Mouse (Mus musculus): Measurements from ENCODE around the gene Mobp. TPM values are rescaled to one million over a fixed set of nuclear protein-coding genes. Genes with fewer than 3 reads are reported as not detected.

Mobp gene
- polyA plus RNA-seq, 1 experiment from 2014 or later: not detected

DNA sequence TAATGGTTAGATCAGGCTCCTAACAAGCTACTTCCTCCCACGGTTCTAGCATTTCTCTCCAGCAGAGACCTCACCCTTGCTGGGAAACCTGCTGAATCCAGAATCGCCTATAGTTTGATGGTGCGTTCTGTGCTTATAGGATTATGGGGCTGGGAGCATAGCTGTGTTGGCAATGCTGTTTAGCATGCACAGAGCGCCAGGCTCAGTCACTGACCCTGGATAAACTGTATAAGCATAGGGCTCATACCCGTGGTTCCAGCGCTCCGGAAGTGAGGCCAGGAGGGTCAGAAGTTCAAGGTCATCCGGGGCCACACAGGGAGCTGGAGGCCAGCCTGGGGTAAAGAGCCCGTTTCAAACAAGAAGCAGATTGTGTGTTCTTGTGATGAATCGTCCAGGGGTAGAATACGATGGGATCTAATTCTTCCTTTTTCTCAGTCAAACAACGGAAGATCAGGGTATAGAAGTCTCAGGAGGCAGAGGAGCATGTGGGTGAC, 2.4 kb downstream of the Mobp start:
- H3K4me1 ChIP-seq: no peaks in the 10 kb centered on the region
- H3K27me3 ChIP-seq (ENCODE audit: low read depth, poor library complexity, severe bottlenecking): no peaks in the 10 kb centered on the region
- H3K9me3 ChIP-seq (replicated peaks): no peaks in the 10 kb centered on the region
- H3K27ac ChIP-seq: no peak overlapping the region
- 86% methylated on average over 12 of the region's 12 CpGs for WGBS
- no peaks in the 10 kb centered on the region for H3K36me3 ChIP-seq
- H3K4me3 ChIP-seq: no peak overlapping the region
- DNase-seq (ENCODE audit: low spot score): no peak

DNA sequence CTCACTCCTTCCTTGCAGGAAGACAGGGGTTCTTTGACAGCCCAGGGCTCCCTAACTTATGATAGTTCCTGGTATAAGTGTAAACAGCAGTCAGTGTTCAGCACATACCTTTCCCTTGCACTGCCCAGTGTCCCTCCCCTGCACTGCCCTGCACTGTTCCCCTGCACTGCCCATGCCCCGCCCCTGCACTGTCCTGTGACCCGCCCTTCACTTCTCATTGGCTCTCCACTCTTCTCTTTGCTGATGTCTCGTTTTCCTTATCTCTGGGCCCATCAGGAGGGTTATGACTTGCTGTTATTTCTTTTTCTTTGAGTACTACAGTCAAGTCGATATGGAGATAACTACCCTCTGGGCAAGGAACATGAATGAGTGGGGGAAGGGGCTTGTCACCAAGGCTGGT, 8.5 kb downstream of the Mobp start:
- no peak for DNase-seq (ENCODE audit: low spot score)
- Histone ChIP-seq H3K27me3 (ENCODE audit: low read depth, poor library complexity, severe bottlenecking) (no peaks in the 10 kb centered on the region), H3K27ac (no peak overlapping the region), H3K4me1 (peaks cover 4% of the 10 kb centered on the region; the same call in 1 of the 2 replicates), H3K9me3 (replicated peaks) (no peaks in the 10 kb centered on the region), H3K4me3 (no peak overlapping the region), H3K36me3 (no peaks in the 10 kb centered on the region)
- WGBS: 55% methylated on average over 4 of the region's 4 CpGs

DNA sequence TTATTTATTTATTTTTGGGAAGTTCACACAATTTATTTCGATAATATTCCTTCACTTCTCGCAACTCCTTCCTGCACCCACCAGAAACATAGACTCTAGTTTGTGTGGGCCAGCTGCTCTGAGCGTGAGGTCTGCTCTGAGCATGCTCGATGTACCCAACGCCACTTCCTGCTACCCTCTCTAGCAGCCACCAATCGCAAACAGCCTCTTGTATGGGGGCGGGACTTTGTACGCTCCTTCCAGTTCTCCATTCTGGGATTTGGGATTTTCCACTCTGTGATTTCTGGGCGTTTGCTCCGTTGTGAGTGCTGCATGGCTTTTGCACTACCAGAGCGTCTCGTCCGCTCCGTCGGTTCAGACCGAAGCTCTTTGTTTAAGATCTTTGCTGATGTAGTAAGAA, 14.4 kb downstream of the Mobp start:
- Histone ChIP-seq H3K27me3 (ENCODE audit: low read depth, poor library complexity, severe bottlenecking) (peaks cover 10% of the 10 kb centered on the region; the same call in 1 of the 2 replicates), H3K4me3 (no peak overlapping the region), H3K4me1 (0 out of 2 replicates have a peak, but pooled peaks cover 5% of the 10 kb centered on the region), H3K9me3 (replicated peaks) (no peaks in the 10 kb centered on the region), H3K36me3 (no peaks in the 10 kb centered on the region), H3K27ac (no peak overlapping the region)
- WGBS: 90% methylated on average over 16 of the region's 16 CpGs
- no peak for DNase-seq (ENCODE audit: low spot score)

DNA sequence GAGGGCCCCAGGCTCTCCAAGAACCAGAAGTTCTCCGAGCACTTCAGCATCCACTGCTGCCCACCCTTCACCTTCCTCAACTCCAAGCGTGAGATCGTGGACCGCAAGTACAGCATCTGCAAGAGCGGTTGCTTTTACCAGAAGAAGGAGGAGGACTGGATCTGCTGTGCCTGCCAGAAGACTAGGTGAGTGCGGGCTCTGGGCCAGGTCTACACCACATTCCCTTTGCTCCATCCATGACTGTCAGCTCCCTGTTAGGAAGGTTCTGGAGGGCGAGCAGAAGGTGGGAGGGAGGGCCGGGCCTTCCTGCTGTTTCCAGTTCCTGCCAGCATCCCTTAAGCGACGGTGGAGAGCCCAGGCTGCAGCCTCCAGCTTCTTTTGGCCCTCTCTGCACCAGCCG, 18.3 kb downstream of the Mobp start:
- no peak overlapping the region; the same call in 1 of the 2 replicates for H3K27ac ChIP-seq
- peaks cover 2% of the 10 kb centered on the region; the same call in 1 of the 2 replicates for H3K9me3 ChIP-seq (replicated peaks)
- H3K4me3 ChIP-seq: no peak overlapping the region
- H3K36me3 ChIP-seq: no peaks in the 10 kb centered on the region
- H3K27me3 ChIP-seq (ENCODE audit: low read depth, poor library complexity, severe bottlenecking): peaks cover 10% of the 10 kb centered on the region; the same call in 1 of the 2 replicates
- 70% methylated on average over 11 of the region's 11 CpGs for WGBS
- no peak for DNase-seq (ENCODE audit: low spot score)
- 0 out of 2 replicates have a peak, but pooled peaks cover 5% of the 10 kb centered on the region for H3K4me1 ChIP-seq

DNA sequence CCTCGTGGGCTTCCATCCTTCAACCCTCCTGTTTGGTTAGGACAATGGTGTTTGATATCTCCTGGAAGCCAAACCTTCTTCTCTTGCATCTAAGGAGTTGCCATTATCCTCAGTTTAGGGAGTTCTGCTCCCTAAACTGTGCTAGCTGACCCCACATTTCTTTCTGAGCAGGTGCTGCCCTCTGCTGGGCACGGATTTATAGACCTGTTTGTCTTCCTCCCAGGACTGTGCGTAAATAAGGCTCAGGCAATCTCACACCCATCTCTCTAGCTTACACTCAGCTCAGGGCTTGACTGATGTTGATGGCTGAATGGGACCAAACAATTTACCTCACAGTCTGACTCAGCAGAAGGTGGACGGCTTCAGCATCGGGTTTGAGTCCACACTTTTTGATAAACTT, 21.8 kb downstream of the Mobp start:
- WGBS: 45% methylated on average over 5 of the region's 5 CpGs
- Histone ChIP-seq H3K9me3 (replicated peaks) (peaks cover 2% of the 10 kb centered on the region; the same call in 1 of the 2 replicates), H3K27ac (no peak overlapping the region), H3K4me1 (0 out of 2 replicates have a peak, but pooled peaks cover 5% of the 10 kb centered on the region), H3K27me3 (ENCODE audit: low read depth, poor library complexity, severe bottlenecking) (peaks cover 10% of the 10 kb centered on the region; the same call in 1 of the 2 replicates), H3K4me3 (no peak overlapping the region), H3K36me3 (no peaks in the 10 kb centered on the region)
- peak; percentile 55 for DNase-seq (ENCODE audit: low spot score)

DNA sequence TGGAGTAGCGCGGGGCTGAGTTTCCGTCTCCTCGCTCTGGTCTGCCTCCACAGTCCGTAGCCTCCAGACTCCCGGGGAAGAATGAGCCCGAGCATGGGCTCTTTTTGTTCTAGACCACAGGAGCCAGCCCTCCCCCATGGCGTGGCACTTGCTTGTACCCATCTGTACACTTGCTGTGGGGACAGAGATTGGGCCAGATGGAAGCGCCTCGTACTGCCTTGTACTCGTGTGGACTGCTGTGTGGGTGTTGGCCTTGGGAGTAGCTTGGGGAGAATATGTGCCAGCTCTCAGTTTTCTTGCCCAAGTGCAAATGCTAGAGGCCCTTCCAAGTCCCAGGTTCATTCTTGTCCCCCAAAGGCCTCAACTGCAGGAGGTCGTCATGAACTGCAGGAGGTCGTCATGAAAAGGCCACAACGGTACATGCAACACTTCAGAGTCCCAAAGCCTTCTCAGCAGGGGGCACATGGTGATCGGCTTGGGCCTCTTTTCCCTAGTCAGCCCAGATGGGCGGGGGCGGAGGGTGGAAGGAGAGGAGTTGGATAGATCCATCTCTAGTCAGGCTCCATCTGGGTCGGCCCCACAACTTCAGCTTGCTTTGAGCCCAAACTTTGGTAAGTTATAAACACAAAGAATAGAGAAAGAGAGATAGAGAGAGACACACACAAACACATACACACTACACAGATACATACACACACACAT, 25.1 kb downstream of the Mobp start:
- WGBS: 90% methylated on average over 18 of the region's 18 CpGs

DNA sequence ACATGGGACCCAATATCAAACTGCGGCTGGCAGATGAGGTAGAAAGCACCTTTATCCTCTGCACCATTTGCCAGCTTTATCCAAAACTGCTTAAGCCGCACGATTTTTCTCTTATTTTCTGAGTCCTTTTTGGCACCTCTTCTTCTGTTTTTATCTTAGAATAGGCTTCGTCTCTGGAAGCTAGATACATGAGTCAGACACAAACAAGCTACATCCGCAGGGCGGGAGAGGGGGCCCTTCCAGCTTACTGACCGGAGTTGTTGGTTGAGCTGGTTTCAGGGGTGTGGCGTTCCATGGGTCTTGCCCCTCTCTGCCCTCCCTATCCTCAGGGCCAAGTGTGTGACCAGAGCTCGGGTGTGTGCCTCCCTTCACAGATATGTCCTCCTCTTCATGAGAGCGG, 29.3 kb downstream of the Mobp start:
- DNase-seq (ENCODE audit: low spot score): no peak
- Histone ChIP-seq H3K27ac (no peak overlapping the region), H3K36me3 (no peaks in the 10 kb centered on the region), H3K9me3 (replicated peaks) (no peaks in the 10 kb centered on the region), H3K27me3 (ENCODE audit: low read depth, poor library complexity, severe bottlenecking) (no peaks in the 10 kb centered on the region), H3K4me1 (no peaks in the 10 kb centered on the region), H3K4me3 (no peak overlapping the region)
- WGBS: 87% methylated on average over 10 of the region's 10 CpGs

More for the DNA sequence above, 25.1 kb downstream of the Mobp start:
- Histone ChIP-seq H3K4me1 (no peaks in the 10 kb centered on the region), H3K36me3 (no peaks in the 10 kb centered on the region), H3K4me3 (no peak overlapping the region), H3K9me3 (replicated peaks) (peaks cover 2% of the 10 kb centered on the region; the same call in 1 of the 2 replicates), H3K27me3 (ENCODE audit: low read depth, poor library complexity, severe bottlenecking) (no peaks in the 10 kb centered on the region), H3K27ac (no peak overlapping the region)
- no peak for DNase-seq (ENCODE audit: low spot score)

DNA sequence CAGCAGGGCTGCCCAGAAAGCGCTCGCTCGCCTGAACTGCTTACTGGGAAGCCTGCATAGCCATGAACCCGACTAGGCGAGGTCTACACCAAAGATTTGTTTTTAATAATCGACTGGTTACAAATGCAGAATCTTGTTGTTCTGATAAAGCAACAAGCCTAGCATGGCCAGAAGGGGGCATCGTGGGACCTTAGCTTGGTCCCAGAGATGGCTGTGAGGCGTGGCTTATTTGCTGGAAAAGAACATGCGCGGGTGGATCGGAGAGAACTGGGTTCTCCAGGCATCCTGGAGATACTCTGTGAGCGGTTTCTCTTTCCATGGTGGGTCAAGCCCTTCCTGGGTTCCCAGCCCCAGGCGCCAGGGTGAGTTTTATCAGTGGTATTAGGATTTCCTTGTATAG, 35.0 kb downstream of the Mobp start:
- Histone ChIP-seq H3K9me3 (replicated peaks) (no peaks in the 10 kb centered on the region), H3K4me1 (no peaks in the 10 kb centered on the region), H3K27me3 (ENCODE audit: low read depth, poor library complexity, severe bottlenecking) (no peaks in the 10 kb centered on the region), H3K27ac (no peak overlapping the region), H3K4me3 (no peak overlapping the region), H3K36me3 (no peaks in the 10 kb centered on the region)
- 35% methylated on average over 13 of the region's 13 CpGs for WGBS
- no peak for DNase-seq (ENCODE audit: low spot score)

DNA sequence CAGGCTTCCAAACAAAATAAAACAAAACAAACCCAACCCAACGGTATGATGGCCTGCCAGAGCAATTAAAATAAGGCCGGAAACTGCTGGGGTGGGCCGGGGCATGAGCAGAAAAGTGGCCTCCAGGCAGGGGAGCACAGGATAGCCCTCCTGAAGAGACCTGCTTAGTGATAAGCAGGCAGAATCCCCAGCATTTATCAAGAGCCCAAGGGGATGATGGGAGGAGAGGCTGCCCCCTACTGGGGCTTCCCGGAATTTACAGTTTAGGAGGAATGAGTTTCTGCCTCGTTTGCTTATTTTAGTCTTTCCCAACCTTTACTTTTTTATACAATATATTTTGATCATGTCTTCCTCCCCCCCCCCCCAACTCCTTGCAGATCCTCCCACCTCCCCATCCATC, 37.3 kb downstream of the Mobp start:
- no peak for DNase-seq (ENCODE audit: low spot score)
- no peak overlapping the region for H3K4me3 ChIP-seq
- peaks cover 6% of the 10 kb centered on the region; the same call in 1 of the 2 replicates for H3K4me1 ChIP-seq
- H3K27ac ChIP-seq: no peak overlapping the region
- no peaks in the 10 kb centered on the region for H3K36me3 ChIP-seq
- peaks cover 9% of the 10 kb centered on the region; the same call in 1 of the 2 replicates for H3K27me3 ChIP-seq (ENCODE audit: low read depth, poor library complexity, severe bottlenecking)
- no peaks in the 10 kb centered on the region for H3K9me3 ChIP-seq (replicated peaks)
- WGBS: 79% methylated on average over 5 of the region's 5 CpGs

DNA sequence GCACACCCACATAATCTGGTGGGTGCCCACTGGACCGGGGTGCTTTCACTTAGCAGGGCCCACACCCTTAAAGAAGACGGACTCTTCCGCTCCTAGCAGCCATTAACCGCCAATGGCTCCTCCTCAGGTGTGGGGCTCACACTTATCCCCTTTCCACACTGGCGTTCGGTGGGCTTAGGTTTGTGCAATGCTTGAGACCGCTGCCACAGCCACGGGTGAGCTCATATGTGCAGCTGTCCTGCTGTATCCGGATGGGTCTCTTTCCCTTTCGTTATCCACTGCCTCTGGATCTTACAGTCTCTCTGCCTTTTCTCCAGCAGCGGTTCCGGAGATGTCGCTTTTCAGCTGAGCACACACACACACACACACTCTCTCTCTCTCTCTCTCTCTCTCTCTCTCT, 41.4 kb downstream of the Mobp start:
- WGBS: 57% methylated on average over 13 of the region's 13 CpGs
- no peak for DNase-seq (ENCODE audit: low spot score)
- Histone ChIP-seq H3K9me3 (replicated peaks) (no peaks in the 10 kb centered on the region), H3K27me3 (ENCODE audit: low read depth, poor library complexity, severe bottlenecking) (peaks cover 9% of the 10 kb centered on the region; the same call in 1 of the 2 replicates), H3K36me3 (no peaks in the 10 kb centered on the region), H3K4me3 (peak overlapping the region; percentile 44), H3K27ac (no peak overlapping the region), H3K4me1 (peaks cover 6% of the 10 kb centered on the region; the same call in 1 of the 2 replicates)

DNA sequence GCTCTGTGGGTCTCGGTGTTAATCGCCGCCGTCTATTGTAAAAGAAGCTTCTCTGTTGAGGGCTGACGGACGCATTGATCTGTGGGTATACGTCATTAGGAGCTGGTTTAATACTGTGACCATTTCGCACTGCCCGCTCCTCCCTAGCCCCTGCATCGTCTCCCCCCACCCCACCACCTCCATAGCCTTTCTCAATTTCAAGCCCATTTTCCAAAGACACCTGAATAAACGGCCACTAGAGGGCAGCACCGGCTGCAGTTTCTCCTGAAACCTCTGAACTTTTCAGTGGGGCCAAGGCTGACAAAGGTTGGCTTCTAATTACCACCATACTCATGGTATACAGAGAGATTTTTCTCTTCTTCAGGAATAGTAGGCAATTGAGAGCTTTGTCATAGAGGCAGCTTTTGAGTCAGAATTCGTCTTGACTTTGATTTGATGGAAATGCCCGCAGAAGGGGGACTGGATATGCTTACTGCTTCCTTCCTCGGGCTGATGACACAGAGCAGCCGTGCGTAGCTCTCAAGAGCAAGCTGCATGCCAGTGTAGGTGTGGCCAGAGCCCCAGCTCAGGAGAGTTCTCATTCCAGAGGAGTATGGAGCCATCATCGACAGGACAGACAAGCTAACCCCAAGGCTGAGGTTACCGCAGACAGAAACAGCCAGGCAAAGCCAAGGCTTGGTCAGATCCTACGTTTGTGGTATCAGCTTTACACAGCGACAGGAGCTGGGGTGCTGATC, 42.0 kb downstream of the Mobp start:
- Histone ChIP-seq H3K36me3 (no peaks in the 10 kb centered on the region), H3K4me1 (peaks cover 6% of the 10 kb centered on the region; the same call in 1 of the 2 replicates), H3K27ac (no peak overlapping the region), H3K9me3 (replicated peaks) (no peaks in the 10 kb centered on the region), H3K4me3 (peak overlapping the region; percentile 44), H3K27me3 (ENCODE audit: low read depth, poor library complexity, severe bottlenecking) (peaks cover 9% of the 10 kb centered on the region; the same call in 1 of the 2 replicates)
- 30% methylated on average over 21 of the region's 21 CpGs for WGBS
- DNase-seq (ENCODE audit: low spot score): peak; percentile 92

DNA sequence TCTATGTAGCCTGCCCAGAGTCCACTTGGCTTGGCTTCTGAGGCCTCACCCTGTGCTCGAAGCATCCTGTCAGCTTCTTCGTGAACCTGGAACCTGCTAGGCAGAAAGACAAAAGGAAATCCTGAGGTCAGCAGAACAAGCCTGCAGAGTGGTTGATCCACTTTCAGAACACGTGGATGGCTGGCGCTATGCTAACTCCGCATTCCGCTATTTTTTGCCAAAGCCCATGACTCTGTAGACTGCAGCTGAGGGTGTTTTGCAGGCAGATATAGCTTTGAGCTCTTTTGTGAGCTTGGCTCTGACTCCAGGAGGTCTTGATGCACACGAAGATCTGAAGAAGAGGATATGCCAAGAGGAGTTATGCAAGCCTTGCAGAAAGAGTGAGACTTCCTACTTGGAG, 43.2 kb downstream of the Mobp start:
- Histone ChIP-seq H3K4me3 (no peak overlapping the region), H3K27me3 (ENCODE audit: low read depth, poor library complexity, severe bottlenecking) (peaks cover 9% of the 10 kb centered on the region; the same call in 1 of the 2 replicates), H3K36me3 (no peaks in the 10 kb centered on the region), H3K27ac (no peak overlapping the region), H3K4me1 (peaks cover 6% of the 10 kb centered on the region; the same call in 1 of the 2 replicates), H3K9me3 (replicated peaks) (no peaks in the 10 kb centered on the region)
- WGBS: 81% methylated on average over 7 of the region's 7 CpGs
- no peak for DNase-seq (ENCODE audit: low spot score)

DNA sequence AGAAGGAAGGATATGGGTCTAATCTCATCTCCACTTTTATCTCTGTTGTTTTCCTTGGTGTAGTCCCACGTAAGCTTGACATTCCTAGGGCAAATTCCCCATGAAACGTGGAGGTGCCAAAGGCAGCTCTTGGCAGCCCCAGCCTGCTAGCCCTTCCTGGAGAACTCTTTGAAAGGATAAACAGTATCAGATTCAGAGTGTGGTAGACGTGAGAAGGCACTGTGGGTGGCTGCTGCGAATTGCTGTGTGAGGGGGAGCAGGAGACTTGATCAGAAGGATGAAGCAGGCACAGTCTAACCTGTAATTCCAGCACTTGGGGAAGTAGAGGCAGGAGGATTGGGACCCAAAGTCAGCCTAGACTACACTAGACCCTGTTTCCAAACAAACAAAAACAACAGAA, 51.4 kb downstream of the Mobp start:
- Histone ChIP-seq H3K27me3 (ENCODE audit: low read depth, poor library complexity, severe bottlenecking) (no peaks in the 10 kb centered on the region), H3K36me3 (no peaks in the 10 kb centered on the region), H3K4me1 (no peaks in the 10 kb centered on the region), H3K9me3 (replicated peaks) (no peaks in the 10 kb centered on the region), H3K4me3 (no peak overlapping the region), H3K27ac (no peak overlapping the region)
- DNase-seq (ENCODE audit: low spot score): no peak
- 55% methylated on average over 4 of the region's 4 CpGs for WGBS

Measured in limb, embryonic 10.5 days (tissue).